Mouse (Mus musculus): ENCODE data around the gene Sap30l. TPM values are rescaled to one million over a fixed set of nuclear protein-coding genes. Genes with fewer than 3 reads are reported as not detected.
A peak's percentile ranks its signal among the peaks of the same experiment; 100 is the strongest.

The Sap30l gene
- polyA plus RNA-seq, 1 experiment from 2014 or later = 8.4 TPM

DNA sequence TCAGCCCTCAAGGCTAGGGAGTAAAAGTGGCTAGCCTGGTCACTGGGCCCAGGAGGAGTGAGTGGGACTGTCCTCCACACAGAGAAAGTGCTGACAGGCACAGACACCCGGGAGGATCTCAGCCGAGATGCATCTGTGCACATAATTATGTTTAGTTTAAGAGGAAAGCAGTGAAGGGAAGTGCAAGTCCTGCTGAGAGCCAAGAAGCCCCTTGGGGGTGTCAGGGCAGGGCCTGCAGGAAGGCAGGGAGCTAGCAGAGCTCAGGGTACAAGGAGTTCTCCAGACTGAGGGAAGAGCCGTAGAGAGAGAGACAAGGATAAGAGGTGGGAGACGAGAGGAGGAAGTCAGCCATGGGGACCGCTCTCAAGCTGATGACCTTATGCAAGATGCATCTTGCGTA lies 25.6 kb upstream of the Sap30l start:
- peaks cover 15% of the 10 kb centered on the region for H3K27me3 ChIP-seq
- peaks cover 52% of the 10 kb centered on the region for H3K4me1 ChIP-seq (replicated peaks)
- WGBS = 72% methylated on average over 6 of the region's 6 CpGs

DNA sequence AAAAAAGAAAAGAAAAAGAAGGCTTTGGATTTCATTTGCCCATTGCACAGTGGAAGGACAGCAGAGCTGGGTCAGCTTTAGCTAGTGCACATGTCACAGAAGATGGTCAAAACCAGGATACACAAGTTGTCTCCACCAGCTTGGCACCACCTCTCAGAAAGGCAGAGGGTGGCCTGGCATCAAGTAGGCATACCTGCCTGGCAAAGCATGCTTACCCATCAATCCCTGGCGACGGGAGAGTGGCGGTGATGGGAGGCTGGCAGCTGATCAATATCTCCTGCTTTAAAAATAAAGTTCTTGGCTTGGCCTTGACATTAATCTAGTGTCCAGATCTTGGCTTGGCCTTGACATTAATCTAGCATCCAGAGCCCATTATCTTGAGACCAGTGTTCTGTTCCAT lies 24.9 kb upstream of the Sap30l start:
- ATAC-seq (ENCODE audit: low FRiP score) = no peak
- 87% methylated on average over 3 of the region's 3 CpGs for WGBS
- H3K27me3 ChIP-seq = peaks cover 8% of the 10 kb centered on the region

More for the DNA sequence above, 25.6 kb upstream of the Sap30l start:
- Histone ChIP-seq H3K9ac (no peak overlapping the region; the same call in 1 of the 2 replicates), H3K27ac (no peak overlapping the region), H3K36me3 (no peaks in the 10 kb centered on the region), H3K9me3 (no peaks in the 10 kb centered on the region), H3K4me3 (no peak overlapping the region), H3K4me2 (no peak overlapping the region)
- ATAC-seq (ENCODE audit: low FRiP score) = no peak

DNA sequence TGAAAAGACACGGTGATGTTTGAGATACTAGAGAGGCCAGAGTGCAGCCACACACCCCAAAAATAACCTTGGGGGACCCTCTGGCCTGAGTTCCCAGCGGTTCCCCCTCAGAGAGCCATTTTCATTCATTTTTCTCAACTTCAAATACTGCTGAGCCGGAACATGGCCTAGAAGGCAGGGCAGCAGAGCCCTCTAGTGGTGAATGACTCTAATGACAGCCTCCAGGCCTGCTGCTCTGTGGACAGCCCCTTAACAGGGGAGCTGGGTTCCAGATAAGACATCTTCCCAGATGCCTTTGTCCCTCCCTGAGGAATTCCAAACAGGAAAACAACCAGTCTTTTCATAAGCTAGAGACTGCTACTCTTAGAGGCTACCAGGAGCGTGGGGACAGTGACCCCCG lies 23.1 kb upstream of the Sap30l start:
- Histone ChIP-seq H3K27ac (0 out of 2 replicates have a peak overlapping the region, but pooled peaks have one; percentile 8), H3K4me1 (replicated peaks) (peaks cover 44% of the 10 kb centered on the region), H3K4me3 (no peak overlapping the region), H3K36me3 (peaks cover 2% of the 10 kb centered on the region; the same call in 1 of the 2 replicates), H3K9ac (no peak overlapping the region), H3K27me3 (no peaks in the 10 kb centered on the region), H3K4me2 (no peak overlapping the region), H3K9me3 (no peaks in the 10 kb centered on the region)
- WGBS = 25% methylated on average over 5 of the region's 5 CpGs
- no peak for ATAC-seq (ENCODE audit: low FRiP score)

More for the DNA sequence above, 24.9 kb upstream of the Sap30l start:
- H3K27ac ChIP-seq = no peak overlapping the region
- H3K36me3 ChIP-seq = no peaks in the 10 kb centered on the region; the same call in 1 of the 2 replicates
- H3K9ac ChIP-seq = no peak overlapping the region; the same call in 1 of the 2 replicates
- no peak overlapping the region for H3K4me2 ChIP-seq
- no peak overlapping the region for H3K4me3 ChIP-seq
- peaks cover 52% of the 10 kb centered on the region for H3K4me1 ChIP-seq (replicated peaks)
- no peaks in the 10 kb centered on the region for H3K9me3 ChIP-seq

DNA sequence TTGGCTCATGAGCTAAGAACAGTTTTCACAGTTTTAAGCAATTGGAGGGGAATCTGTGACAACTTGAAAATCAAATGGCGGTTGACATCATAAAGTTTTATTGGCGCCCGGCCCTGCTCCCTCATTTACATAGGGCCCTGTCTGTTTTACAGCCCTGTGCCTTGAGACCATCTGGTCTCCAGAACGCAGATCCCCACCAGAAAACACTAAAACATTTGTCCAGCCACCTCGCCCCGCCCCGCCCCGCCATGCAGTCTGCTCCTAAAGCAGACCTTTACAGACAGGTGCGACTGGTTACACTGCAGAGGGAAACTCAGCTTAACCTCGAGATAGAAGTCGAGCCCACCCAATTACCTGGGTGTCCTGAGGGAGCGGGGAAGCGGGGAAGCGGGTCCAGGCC lies 21.6 kb upstream of the Sap30l start:
- H3K4me3 ChIP-seq = no peak overlapping the region
- no peak for ATAC-seq (ENCODE audit: low FRiP score)
- H3K27ac ChIP-seq = no peak overlapping the region
- no peaks in the 10 kb centered on the region for H3K27me3 ChIP-seq
- no peak overlapping the region for H3K4me2 ChIP-seq
- 88% methylated on average over 14 of the region's 14 CpGs for WGBS
- H3K36me3 ChIP-seq = peaks cover 5% of the 10 kb centered on the region; the same call in 1 of the 2 replicates
- peaks cover 29% of the 10 kb centered on the region for H3K4me1 ChIP-seq (replicated peaks)
- H3K9me3 ChIP-seq = no peaks in the 10 kb centered on the region
- H3K9ac ChIP-seq = no peak overlapping the region

DNA sequence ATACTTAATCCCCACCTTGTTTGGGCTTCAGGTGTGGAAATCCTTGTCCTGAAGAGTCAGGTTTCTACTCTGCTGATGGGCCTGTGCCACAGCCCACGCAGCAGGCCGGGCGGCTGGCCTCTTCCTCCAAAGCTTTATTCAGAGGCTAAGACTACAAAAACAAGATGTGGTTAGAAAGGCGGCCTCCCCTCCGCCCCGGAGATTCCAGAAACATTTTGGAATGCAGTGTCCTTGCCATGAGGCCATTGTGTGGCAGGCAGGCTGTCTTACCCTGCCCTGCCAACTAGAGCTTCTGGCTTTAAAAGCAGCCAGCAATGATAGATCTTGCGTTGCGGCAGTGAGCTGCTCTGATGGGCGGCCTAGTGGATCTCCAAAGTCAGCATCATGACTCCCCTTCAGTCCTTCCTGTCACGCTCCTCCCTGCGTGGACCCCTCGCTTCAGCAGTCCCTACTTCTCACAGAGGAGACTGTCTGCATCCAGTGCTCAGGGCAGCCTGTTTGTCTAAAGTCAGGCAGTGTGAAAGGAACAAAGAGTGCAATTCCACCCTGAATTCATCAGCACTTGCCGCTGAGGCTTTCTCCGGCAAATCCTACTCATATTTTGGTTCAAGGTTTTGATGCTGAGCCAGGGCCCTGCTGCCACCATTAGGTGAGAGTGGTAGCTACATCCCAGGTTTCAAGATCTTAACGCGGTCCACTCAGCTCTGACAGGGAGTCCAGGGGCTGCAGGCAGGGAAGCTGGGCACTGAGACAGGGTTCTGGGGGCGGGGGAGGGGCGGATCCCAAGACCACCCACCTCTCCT lies 14.6 kb upstream of the Sap30l start:
- H3K9me3 ChIP-seq = no peaks in the 10 kb centered on the region
- H3K4me2 ChIP-seq = no peak overlapping the region
- peak; percentile 70 for ATAC-seq (ENCODE audit: low FRiP score)
- 22% methylated on average over 18 of the region's 18 CpGs for WGBS
- peak overlapping the region; percentile 76 for H3K27ac ChIP-seq
- peaks cover 19% of the 10 kb centered on the region for H3K4me1 ChIP-seq (replicated peaks)
- H3K36me3 ChIP-seq = 0 out of 2 replicates have a peak, but pooled peaks cover 6% of the 10 kb centered on the region
- H3K9ac ChIP-seq = peak overlapping the region; percentile 55
- H3K4me3 ChIP-seq = no peak overlapping the region
- 0 out of 2 replicates have a peak, but pooled peaks cover 5% of the 10 kb centered on the region for H3K27me3 ChIP-seq

DNA sequence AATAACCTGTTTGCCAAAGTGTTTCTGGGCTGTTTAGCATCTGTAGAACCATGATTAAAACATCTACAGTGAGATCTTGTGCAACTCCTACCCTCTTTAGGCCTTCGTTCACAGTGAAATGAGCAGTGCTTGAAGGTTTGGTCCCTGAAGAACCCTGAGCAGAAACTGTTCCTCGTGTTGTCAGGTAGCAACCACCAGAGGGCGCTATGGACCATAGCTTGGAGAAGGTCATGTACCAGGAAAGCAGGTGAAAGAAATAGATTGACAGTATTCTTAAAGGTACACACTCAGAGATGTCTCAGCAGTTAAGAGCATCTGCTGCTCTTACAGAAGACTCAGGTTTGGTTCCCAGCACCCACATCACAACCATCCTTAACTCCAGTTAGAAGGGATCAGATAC lies 13.5 kb upstream of the Sap30l start:
- Histone ChIP-seq H3K36me3 (0 out of 2 replicates have a peak, but pooled peaks cover 6% of the 10 kb centered on the region), H3K27me3 (0 out of 2 replicates have a peak, but pooled peaks cover 5% of the 10 kb centered on the region), H3K9me3 (no peaks in the 10 kb centered on the region), H3K4me3 (no peak overlapping the region), H3K9ac (no peak overlapping the region), H3K27ac (no peak overlapping the region), H3K4me2 (no peak overlapping the region), H3K4me1 (replicated peaks) (peaks cover 19% of the 10 kb centered on the region)
- WGBS = 39% methylated on average over 3 of the region's 3 CpGs
- no peak for ATAC-seq (ENCODE audit: low FRiP score)

DNA sequence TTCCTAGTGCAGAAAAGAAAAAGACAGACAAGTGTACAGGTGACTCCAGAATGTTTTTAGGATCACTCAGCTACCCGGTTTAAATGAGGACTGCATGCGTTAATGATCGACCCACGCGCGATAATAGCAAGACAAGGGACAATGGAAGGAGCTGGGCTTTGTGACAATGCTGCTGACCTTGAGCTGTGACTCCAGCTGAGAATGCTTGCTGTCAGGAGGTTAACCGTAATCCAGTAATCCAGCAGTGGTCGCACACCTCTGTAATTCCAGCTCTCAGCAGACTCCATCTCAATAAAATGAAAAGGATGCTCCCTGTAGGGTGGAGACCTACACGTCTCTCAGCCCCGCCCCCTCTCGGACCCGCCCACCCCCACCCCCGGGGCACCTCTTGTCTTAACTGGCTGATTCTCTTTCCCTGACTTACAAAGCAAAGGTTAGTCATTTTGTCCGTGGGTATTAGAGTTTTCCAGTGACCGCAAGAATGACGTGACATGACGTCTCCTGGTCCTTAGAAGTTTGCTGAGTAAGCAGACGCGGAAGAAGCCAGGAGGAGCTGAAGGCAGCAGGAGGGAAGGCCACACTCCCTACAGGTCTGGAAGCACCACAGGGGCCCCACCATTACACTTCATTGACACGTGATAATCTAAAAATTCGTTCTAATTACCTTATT lies 10.4 kb upstream of the Sap30l start:
- Histone ChIP-seq H3K4me1 (replicated peaks) (peaks cover 17% of the 10 kb centered on the region), H3K4me2 (no peak overlapping the region), H3K9ac (no peak overlapping the region), H3K9me3 (no peaks in the 10 kb centered on the region), H3K36me3 (no peaks in the 10 kb centered on the region), H3K27me3 (0 out of 2 replicates have a peak, but pooled peaks cover 4% of the 10 kb centered on the region), H3K27ac (no peak overlapping the region), H3K4me3 (no peak overlapping the region)
- WGBS = 21% methylated on average over 21 of the region's 21 CpGs
- no peak for ATAC-seq (ENCODE audit: low FRiP score)

DNA sequence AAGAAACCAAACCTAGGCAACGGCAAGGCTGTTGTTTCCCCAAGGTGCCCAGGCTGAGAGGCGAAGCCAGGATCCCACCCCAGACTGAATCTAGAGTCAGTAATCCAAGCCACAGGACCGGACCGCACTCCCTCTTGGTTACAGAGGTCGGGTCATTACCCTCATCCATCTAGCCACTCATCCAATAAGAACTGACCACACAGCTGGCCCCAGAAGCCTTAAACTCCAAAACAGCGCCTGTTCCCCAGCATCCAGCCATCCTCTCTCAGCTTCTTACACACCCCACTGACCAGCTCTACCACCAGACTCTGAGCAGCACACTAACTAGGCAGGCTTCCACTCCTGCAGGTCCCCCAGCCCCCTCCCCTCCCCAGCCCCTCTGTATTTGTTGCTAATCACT lies 6.4 kb upstream of the Sap30l start:
- 48% methylated on average over 6 of the region's 6 CpGs for WGBS
- Histone ChIP-seq H3K9ac (no peak overlapping the region), H3K4me2 (no peak overlapping the region), H3K4me3 (no peak overlapping the region), H3K9me3 (no peaks in the 10 kb centered on the region), H3K27me3 (0 out of 2 replicates have a peak, but pooled peaks cover 2% of the 10 kb centered on the region), H3K4me1 (replicated peaks) (peaks cover 3% of the 10 kb centered on the region), H3K36me3 (no peaks in the 10 kb centered on the region), H3K27ac (no peak overlapping the region)
- ATAC-seq (ENCODE audit: low FRiP score) = no peak

DNA sequence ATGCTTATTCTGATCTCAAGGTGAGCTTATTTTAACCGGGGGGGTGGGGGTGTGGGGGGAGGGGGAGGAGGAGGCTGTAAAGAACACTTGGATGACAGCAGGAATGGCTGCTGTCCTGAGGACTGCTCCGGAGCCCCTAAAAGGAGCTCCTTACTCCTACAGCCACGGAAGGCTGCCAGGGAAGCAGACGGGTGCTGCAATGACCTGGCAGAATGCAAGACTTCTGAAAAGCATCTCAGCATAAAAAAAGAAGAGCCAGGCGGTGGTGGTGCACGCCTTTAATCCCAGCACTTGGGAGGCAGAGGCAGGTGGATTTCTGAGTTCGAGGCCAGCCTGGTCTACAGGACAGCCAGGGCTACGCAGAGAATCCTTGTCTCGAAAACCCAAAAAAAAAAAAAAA lies 3.6 kb upstream of the Sap30l start:
- 0 out of 2 replicates have a peak, but pooled peaks cover 2% of the 10 kb centered on the region for H3K27me3 ChIP-seq
- 82% methylated on average over 8 of the region's 9 CpGs for WGBS
- ATAC-seq (ENCODE audit: low FRiP score) = no peak
- peaks cover 20% of the 10 kb centered on the region for H3K4me1 ChIP-seq (replicated peaks)
- H3K27ac ChIP-seq = no peak overlapping the region
- H3K4me3 ChIP-seq = no peak overlapping the region
- no peak overlapping the region for H3K4me2 ChIP-seq
- no peaks in the 10 kb centered on the region for H3K9me3 ChIP-seq
- no peaks in the 10 kb centered on the region for H3K36me3 ChIP-seq
- H3K9ac ChIP-seq = no peak overlapping the region

DNA sequence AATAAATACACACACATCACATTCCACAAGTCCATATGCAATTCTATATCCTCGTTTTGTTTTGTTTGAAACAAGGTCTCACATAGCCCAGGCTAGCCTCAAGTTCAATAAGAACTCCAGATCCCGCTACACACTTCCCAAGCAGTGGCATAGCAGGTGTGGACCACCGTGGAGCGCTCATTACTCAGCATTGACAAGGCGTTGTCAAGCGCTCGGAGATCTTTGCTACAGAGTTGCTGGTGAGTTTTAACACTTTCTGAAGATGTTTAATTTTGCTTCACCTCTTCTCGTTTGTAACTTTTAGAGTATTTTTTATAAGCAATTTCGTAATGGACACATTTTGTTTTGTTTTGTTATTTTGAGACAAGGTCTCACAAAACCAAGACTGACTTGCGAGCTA lies 2.0 kb upstream of the Sap30l start:
- no peaks in the 10 kb centered on the region for H3K9me3 ChIP-seq
- peaks cover 30% of the 10 kb centered on the region for H3K4me1 ChIP-seq (replicated peaks)
- no peak overlapping the region for H3K9ac ChIP-seq
- H3K36me3 ChIP-seq = no peaks in the 10 kb centered on the region
- H3K4me2 ChIP-seq = no peak overlapping the region
- H3K27me3 ChIP-seq = 0 out of 2 replicates have a peak, but pooled peaks cover 1% of the 10 kb centered on the region
- H3K27ac ChIP-seq = no peak overlapping the region
- 86% methylated on average over 10 of the region's 10 CpGs for WGBS
- ATAC-seq (ENCODE audit: low FRiP score) = no peak
- H3K4me3 ChIP-seq = no peak overlapping the region

DNA sequence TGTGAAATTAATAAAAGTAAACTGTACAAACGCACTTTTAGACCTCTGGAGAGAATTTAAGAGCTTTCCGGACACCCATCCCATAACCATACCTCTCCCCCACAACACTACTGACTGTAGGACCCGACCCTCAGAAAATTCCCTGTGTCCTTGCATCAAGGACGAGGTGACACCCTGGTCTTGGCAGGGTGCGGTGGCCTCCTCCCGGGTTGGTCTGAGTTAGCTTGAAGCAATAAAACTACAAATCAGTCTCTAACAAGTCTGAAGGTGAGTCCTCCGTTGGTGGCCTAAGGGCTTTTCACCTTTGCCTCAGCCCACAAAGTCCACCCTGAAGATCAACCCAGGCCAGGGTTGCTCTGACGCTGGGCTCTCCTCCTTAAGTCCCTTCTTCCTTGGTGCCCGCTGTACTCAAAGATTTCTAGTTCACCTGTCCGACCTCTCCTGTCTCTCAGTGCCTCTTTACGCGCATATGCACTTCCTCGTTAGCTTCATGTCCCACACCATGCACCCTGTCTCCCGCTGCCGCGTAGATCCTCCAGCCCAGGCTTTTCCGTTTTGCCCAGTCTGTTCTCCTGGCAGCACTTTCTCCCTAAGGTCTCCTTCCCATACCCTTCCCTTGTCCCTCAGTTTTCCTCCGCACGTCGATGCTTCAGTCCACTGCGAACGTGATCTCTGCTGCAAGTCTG lies 1.0 kb upstream of the Sap30l start:
- no peak for ATAC-seq (ENCODE audit: low FRiP score)
- Histone ChIP-seq H3K9me3 (no peaks in the 10 kb centered on the region), H3K27me3 (no peaks in the 10 kb centered on the region), H3K4me1 (replicated peaks) (peaks cover 34% of the 10 kb centered on the region), H3K4me2 (peak overlapping the region; percentile 96), H3K27ac (peak overlapping the region; percentile 81; the same call in 1 of the 2 replicates), H3K36me3 (no peaks in the 10 kb centered on the region), H3K9ac (peak overlapping the region; percentile 92), H3K4me3 (peak overlapping the region; percentile 98)
- 17% methylated on average over 22 of the region's 22 CpGs for WGBS
